Mouse (Mus musculus) heart, postnatal 36 days (tissue): ENCODE results near the gene Tnp1. TPM values are rescaled to one million over a fixed set of nuclear protein-coding genes. Genes with fewer than 3 reads are reported as not detected.
A peak's percentile ranks its signal among the peaks of the same experiment; 100 is the strongest.

ENCODE experiments used
- DNase-seq, 2 experiments: peaks; one replicate each; pipeline ENCODE4 v3.0.0; 2021 to 2022
- intact Hi-C: fragments of 180-260 bp; cut with DNase I; formaldehyde crosslinking; loops from one replicate; pipeline ENCODE4 v1.15.1; 2025
- total RNA-seq, 2 experiments: library from RNA; stranded (reverse); gene quantifications; 2 replicates each; pipeline ENCODE4 v1.2.3; 2021

Tnp1 gene
- total RNA-seq: not detected

DNA sequence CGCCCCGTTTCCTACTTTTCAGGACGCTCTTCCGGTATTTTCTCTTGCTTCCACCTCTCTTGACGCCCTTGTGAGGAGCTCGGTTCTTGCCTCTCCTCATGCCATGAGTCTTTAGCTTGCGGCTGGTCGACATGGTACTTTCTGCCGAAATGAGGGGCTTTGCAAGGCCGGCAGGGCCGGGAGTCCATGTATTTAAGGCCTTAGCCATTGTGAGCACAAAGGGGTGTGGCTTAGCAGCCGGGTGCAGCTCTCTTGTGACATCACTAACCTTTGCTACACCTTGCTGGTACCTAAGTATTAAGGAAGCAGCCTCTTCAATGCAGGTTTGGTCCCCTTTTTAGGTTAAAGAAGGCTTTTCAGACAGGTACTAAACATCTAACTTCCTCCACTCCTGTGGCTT, at the start of gene Tnp1:
Tnp1 (minus strand) TSS at position 179 of the 400 bp plus-strand sequence.
- DNase-seq: no peak
- intact Hi-C loops: no loop called here

GRCm38 (mm10) chr1:73064336-73064735, 48.6 kb upstream of the Tnp1 start:
- intact Hi-C loops: no loop called here
- DNase-seq: no peak

DNA sequence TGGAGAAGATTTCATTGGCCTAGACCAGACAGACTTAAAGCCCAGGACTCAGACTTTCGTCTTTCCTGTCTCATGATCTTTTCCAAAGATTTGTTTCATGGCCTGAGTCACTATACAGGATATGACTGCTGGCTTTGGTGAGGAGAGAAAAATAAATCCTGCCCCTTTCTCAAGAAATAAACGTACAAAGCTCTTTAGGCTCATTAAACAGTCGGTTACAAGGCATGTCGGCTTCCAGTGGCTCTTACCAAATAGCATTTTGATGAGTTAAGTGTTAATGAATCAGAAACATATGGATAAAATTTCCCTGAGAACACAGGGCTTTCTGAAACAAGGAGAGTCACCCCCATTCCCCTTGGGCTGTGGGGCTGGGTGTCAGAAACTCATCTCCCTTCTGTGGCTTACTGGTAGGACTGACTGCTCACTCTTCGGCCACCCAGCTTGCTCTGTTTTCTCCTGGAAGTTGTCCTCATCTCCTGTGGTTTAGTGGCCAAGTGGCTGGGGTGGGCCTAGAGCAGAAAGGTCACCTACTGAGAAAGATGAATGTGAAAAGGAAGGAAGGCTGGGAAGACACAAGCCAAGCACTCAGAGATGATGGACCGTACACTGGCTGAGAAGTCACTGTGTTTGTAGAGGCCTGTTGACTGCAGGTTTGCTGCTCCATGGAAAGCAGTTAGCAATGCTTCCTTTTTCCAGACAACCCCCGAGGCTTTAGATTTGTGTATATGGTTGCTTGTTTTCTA, 46.0 kb upstream of the Tnp1 start:
- intact Hi-C loops: no loop called here
- DNase-seq: no peak

DNA sequence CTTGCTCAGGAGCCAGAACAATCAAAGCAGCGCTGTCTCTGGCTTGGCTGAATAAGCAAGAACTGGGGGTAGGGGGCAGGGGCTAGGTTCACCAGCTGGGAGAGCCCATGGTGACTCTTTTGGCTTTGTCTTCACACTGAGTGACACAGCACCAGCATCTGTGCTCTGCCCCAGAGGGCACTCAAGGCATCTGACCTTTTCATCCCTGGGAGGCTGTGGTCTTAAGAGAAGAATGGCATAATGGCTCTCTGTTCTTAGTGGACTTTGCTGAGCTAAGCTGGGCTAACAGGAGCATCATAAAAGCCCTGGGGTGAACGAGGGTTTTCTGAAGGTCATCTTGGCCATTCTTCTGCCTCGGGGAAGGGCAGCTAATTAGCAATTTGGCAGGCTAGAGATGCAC, 44.6 kb upstream of the Tnp1 start:
- DNase-seq: no peak
- intact Hi-C loops: no loop called here

DNA sequence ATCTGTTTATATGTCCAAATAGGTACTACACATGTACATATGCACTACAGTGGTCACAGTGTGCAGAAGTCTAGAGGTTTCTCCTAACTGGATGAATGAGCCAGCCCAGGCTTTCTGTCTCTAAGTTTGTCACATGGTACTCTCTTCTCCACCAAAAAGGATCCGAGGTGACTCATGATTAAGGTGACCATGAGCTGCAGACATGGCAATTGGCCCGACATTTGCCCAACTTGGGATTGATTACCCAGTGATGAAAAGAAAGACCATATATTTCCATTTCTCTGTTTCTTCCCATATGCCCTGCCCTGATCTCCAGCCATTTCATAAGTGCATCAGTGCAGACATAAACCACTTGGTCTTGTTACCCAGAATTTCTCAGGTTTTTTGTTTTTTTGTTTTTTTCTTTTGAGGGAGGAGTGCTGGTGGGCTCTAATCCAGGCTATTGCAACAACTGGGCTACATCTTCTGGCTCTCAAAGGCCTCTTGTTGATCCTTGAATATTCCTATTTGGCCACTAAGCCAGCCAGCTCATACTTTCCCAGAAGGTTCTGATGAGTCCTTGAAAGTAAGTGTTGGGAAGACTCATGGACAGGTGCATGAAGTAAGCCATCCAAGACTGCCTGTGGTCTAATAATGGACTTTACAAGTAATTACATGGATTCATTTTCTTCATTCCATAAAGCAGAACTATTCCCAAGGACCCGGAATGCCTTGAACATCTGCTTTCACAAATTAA, 40.7 kb upstream of the Tnp1 start:
- intact Hi-C loops: no loop called here
- no peak for DNase-seq

- no peak for DNase-seq
- intact Hi-C loops: no loop called here
Measured at GRCm38 (mm10) chr1:73055820-73056219, 40.1 kb upstream of the Tnp1 start.

DNA sequence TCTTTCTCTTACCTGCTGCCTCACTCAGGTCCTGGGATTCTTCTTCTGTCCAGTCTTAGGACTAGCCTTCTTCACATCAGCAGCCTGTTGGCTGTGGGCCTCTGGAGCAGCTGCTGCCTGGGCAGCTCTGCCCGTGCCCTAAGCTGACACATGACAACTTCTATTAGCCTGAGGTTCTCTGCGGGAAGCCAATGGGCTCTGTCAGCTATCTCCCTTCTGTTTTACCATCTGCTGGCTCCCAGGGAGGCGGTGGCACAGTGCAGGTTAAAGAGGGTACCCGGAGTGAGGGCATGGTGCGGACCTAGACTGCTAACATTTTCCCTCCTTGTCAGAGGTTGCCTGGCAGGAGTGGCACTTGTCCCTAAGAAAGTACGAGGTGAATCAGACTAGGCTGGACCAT, 39.5 kb upstream of the Tnp1 start:
- intact Hi-C loops: no loop called here
- DNase-seq: no peak

GRCm38 (mm10) chr1:73053545-73054326, 38.0 kb upstream of the Tnp1 start:
- no peak for DNase-seq
- intact Hi-C loops: no loop called here

GRCm38 (mm10) chr1:73046896-73047672, 31.4 kb upstream of the Tnp1 start:
- no peak for DNase-seq
- intact Hi-C loops: no loop called here

- intact Hi-C loops: no loop called here
- DNase-seq: no peak
Measured at GRCm38 (mm10) chr1:73045948-73046685, 30.4 kb upstream of the Tnp1 start.

DNA sequence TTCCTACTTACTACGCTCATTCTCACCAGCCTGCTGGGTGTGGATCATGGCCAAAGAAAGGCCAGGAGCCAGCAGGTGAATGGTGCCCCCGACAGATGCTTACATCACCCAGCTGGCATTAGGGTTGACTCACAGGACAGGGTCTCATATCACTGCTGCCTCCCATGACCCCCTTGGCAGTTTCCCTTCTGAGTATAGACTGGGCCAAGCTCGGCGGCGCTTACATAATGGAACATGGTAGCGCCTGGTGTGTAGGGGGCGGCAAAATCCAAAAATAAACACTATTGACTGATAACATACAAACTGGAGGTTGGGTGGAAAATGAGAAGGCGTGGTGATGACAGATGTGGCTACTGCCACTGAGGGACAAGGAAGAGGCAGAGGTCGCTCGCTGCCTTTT, 28.0 kb upstream of the Tnp1 start:
- DNase-seq: peak; percentile 28 to 63
- intact Hi-C loops: loop anchor here (5.0 kb wide), 1 partner anchor 166 kb away; no protein-coding TSS in a partner anchor

DNA sequence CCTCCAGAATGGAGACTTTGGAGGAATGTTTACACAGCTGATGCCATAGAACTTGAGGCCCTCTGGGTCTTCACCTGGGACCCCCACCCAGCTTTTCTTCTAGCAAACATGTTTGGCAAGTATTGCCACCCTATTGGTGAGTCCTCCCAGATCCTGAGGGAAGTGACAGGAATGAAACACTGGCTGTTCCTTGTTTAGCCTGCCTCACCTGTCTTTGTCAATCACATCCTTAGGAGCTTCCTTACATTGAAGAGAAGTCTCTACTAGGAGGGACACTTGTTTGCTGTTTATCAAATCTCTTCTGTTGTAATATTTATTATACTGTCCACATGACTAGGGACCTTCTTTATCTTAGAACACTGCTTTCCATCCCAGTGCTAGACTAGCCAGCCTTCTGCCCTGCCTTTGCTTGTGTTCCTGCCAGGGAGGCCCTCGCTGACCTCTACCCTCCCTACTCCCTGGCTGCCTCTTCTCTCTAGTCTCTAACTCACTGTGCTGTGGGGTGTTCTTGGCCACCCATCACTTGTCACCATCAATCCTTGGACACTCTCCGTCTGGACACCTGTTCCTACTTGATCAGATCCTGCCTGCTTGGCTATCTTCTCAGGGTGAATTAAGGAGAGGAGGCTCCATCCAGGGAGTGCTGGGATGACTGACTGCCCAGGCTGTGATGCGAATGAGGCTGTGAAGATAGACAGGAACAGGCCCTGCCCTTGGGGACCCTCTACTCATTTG, 25.1 kb upstream of the Tnp1 start:
- no peak for DNase-seq
- intact Hi-C loops: loop anchor here (5.0 kb wide), 1 partner anchor 164 kb away; no protein-coding TSS in a partner anchor

DNA sequence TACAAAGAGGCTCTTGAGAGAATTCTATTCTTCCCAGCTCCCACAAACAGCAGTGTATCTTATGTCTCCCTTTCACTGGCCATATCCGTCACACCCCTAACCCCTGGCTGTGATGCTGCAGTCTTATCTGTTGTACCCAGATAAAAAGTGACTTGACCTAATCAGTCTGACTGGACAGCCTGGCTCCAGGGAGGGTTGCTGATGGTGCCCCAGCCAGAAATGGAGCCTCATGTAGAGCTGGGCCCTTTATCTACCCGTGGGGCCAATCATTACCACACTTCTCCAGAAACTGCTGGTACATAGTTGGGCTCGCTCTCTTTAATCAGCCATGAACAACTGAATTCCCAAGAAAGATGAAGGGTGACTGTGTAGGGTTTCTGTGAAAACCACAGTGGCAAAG, 22.8 kb upstream of the Tnp1 start:
- no peak for DNase-seq

GRCm38 (mm10) chr1:73036536-73036935, 20.8 kb upstream of the Tnp1 start:
- DNase-seq: no peak
- intact Hi-C loops: loop anchor here (5.0 kb wide), 1 partner anchor 59 kb away; no protein-coding TSS in a partner anchor

More for the DNA sequence above, 22.8 kb upstream of the Tnp1 start:
- intact Hi-C loops: loop anchor here (5.0 kb wide), 1 partner anchor 61 kb away; no protein-coding TSS in a partner anchor

DNA sequence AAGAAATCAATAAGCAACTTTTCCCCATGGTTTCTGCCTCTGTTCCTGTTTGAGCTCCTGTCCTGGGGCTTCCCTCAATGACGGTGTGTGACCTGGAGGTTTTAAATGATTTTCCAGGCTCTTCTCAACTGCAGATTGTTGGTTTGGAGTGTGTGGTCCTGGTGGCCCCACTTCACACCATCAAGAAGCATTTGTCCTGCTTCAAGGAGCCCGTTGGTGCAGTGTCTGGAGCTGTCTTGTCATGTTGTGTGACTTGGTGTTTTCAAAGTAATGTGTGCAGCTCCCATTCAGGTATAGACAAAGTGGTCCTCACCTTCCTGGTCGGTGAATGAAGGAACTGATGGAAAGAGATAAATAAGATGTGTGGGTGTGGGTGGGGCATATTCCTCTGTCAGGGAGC, 20.0 kb upstream of the Tnp1 start:
- intact Hi-C loops: loop anchor here (5.0 kb wide), 1 partner anchor 58 kb away; no protein-coding TSS in a partner anchor
- no peak for DNase-seq

- no peak for DNase-seq
- intact Hi-C loops: no loop called here
Measured at GRCm38 (mm10) chr1:73032491-73032890, 16.8 kb upstream of the Tnp1 start.

GRCm38 (mm10) chr1:73028741-73029140, 13.0 kb upstream of the Tnp1 start:
- intact Hi-C loops: no loop called here

DNA sequence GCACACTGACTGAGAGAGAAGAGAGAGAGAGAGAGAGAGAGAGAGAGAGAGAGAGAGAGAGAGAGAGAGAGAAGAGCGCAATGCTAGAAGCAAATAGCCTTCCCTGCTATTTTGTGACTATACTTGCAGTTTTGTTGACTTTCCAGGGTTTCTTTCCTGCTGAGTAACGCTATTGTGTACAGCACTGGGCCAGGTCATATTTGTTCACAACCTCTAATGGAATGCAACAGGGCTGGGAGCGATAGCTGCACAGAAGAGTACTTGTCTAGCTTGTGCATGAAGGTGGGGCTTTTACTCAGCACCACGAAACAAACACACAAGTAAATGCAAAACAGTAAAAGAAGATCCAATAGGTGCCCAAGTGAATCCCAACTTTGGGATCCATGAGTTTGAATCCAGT, 11.7 kb upstream of the Tnp1 start:
- intact Hi-C loops: no loop called here
- DNase-seq: no peak

More at GRCm38 (mm10) chr1:73028741-73029140, 13.0 kb upstream of the Tnp1 start:
- no peak for DNase-seq

DNA sequence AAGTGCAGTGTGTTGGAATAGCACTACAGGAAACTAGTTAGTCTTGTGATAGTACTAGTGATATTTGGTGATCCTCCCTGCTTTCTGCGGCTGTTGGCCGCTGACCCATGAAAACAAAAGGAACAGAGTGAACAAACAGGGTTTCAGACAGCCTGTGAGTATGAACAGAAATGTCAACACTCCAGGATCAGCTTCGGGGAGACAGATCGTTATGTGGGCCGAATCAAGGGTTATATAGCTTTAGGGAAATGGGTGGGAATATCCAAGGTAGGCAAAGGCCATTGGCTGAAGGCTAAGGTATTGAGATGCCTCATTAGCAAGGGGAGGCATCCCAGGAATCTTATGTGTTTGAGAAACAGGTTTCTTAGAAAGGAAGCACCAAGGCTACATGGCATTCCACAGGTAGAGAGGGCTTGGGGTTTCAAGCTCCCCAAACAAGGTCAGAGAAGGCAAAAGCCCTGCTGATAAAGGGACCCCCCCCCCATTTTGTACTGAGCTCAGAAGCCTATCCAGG, 11.1 kb upstream of the Tnp1 start:
- intact Hi-C loops: no loop called here

More for the DNA sequence above, 11.1 kb upstream of the Tnp1 start:
- no peak for DNase-seq
